Mouse (Mus musculus) E14TG2a.4 (cell line): Measurements from ENCODE around the gene Abhd13.

Source experiments
- CTCF ChIP-seq: conservative IDR thresholded peaks from 2 replicates; pipeline ENCODE4 v1.5.1; 2014; ENCODE audit warnings: low read length
- NANOG ChIP-seq: IDR thresholded peaks from 2 replicates; pipeline ENCODE4 v1.6.1; 2014; ENCODE audit warnings: borderline replicate concordance, low read length, mixed read lengths

DNA sequence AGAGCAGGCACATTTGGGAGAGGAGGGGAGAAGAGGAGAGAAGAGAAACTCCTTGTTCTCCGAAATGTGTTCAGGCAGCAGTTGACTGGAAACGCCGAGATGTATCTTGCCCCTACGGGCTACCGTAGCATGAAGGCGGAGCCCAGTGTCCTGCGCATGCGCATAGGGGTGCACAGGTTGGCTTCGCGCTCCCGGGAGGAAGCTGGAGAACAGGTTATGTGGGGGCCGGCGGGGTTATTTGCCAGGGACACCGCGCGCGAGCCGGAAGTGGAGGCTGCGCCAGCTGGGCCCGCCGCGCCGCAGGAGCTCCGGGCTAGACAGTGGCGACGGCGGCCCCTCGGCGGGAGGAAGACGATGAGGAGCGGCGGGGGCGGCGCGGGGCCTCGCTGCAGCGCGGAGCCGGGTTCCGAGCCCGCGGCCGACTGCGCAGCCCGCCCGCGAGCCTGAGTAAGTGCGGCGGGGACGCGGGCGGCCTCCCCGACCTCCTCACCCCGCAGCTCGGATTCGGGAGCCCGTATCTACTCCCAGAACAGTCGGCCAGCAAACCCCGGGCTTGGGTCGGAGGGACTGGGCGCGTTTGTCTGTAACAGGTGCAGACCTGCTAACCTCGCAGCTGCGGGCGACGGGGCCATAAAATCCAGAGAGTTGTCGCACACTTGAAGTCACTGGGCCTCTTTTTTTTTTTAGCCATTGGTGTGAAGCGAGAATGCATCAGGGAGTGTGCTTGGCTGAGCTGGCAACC, at the start of gene Abhd13, which contains the start of gene Lig4:
- TF ChIP-seq NANOG (no peak), CTCF (no peak)
